Mouse (Mus musculus): Measurements from ENCODE around the gene Pdrg1. TPM values are rescaled to one million over a fixed set of nuclear protein-coding genes. Genes with fewer than 3 reads are reported as not detected.

Gene Pdrg1
- polyA plus RNA-seq, 1 experiment from 2014 or later = 128 TPM

GRCm38 (mm10) chr2:153027501-153027900 is 12.3 kb upstream of the Pdrg1 start:
- H3K27ac ChIP-seq (replicated peaks) = no peak overlapping the region
- H3K9ac ChIP-seq (replicated peaks) = no peak overlapping the region
- H3K4me3 ChIP-seq = no peak overlapping the region
- H3K27me3 ChIP-seq = peaks cover 30% of the 10 kb centered on the region
- H3K4me2 ChIP-seq (replicated peaks) = no peak overlapping the region
- ATAC-seq (ENCODE audit: low FRiP score, low read depth) = no peak
- WGBS = 63% methylated on average over 4 of the region's 4 CpGs
- no peaks in the 10 kb centered on the region for H3K9me3 ChIP-seq
- H3K4me1 ChIP-seq = peaks cover 12% of the 10 kb centered on the region; the same call in 1 of the 2 replicates
- H3K36me3 ChIP-seq = no peaks in the 10 kb centered on the region

GRCm38 (mm10) chr2:153026052-153026451 is 10.8 kb upstream of the Pdrg1 start:
- Histone ChIP-seq H3K9me3 (no peaks in the 10 kb centered on the region), H3K27me3 (peaks cover 15% of the 10 kb centered on the region), H3K27ac (replicated peaks) (no peak overlapping the region), H3K4me3 (no peak overlapping the region), H3K4me2 (replicated peaks) (no peak overlapping the region), H3K4me1 (no peaks in the 10 kb centered on the region), H3K9ac (replicated peaks) (no peak overlapping the region), H3K36me3 (no peaks in the 10 kb centered on the region)
- ATAC-seq (ENCODE audit: low FRiP score, low read depth) = no peak
- 81% methylated on average over 7 of the region's 7 CpGs for WGBS

GRCm38 (mm10) chr2:153022855-153023254 is 7.6 kb upstream of the Pdrg1 start:
- 63% methylated on average over 4 of the region's 4 CpGs for WGBS
- no peak overlapping the region for H3K9ac ChIP-seq (replicated peaks)
- no peaks in the 10 kb centered on the region for H3K4me1 ChIP-seq
- peaks cover 11% of the 10 kb centered on the region; the same call in 1 of the 2 replicates for H3K27me3 ChIP-seq
- no peak overlapping the region for H3K27ac ChIP-seq (replicated peaks)
- H3K9me3 ChIP-seq = no peaks in the 10 kb centered on the region
- no peaks in the 10 kb centered on the region for H3K36me3 ChIP-seq
- no peak overlapping the region for H3K4me3 ChIP-seq
- H3K4me2 ChIP-seq (replicated peaks) = no peak overlapping the region
- no peak for ATAC-seq (ENCODE audit: low FRiP score, low read depth)

GRCm38 (mm10) chr2:153021163-153021562 is 5.9 kb upstream of the Pdrg1 start:
- Histone ChIP-seq H3K27ac (replicated peaks) (no peak overlapping the region), H3K9me3 (no peaks in the 10 kb centered on the region), H3K4me1 (no peaks in the 10 kb centered on the region), H3K27me3 (peaks cover 23% of the 10 kb centered on the region; the same call in 1 of the 2 replicates), H3K4me3 (no peak overlapping the region), H3K4me2 (replicated peaks) (no peak overlapping the region), H3K9ac (replicated peaks) (no peak overlapping the region), H3K36me3 (no peaks in the 10 kb centered on the region)
- ATAC-seq (ENCODE audit: low FRiP score, low read depth) = no peak
- 65% methylated on average over 3 of the region's 3 CpGs for WGBS

GRCm38 (mm10) chr2:153019355-153019754 is 4.1 kb upstream of the Pdrg1 start:
- ATAC-seq (ENCODE audit: low FRiP score, low read depth) = no peak
- Histone ChIP-seq H3K27ac (replicated peaks) (no peak overlapping the region), H3K4me1 (peaks cover 12% of the 10 kb centered on the region), H3K9me3 (no peaks in the 10 kb centered on the region), H3K4me3 (no peak overlapping the region), H3K4me2 (replicated peaks) (no peak overlapping the region), H3K36me3 (no peaks in the 10 kb centered on the region), H3K27me3 (peaks cover 23% of the 10 kb centered on the region; the same call in 1 of the 2 replicates), H3K9ac (replicated peaks) (no peak overlapping the region)
- WGBS = 82% methylated on average over 3 of the region's 3 CpGs

- no peak overlapping the region for H3K27ac ChIP-seq (replicated peaks)
- peaks cover 23% of the 10 kb centered on the region; the same call in 1 of the 2 replicates for H3K27me3 ChIP-seq
- no peak overlapping the region for H3K4me3 ChIP-seq
- WGBS = 44% methylated on average over 5 of the region's 5 CpGs
- ATAC-seq (ENCODE audit: low FRiP score, low read depth) = no peak
- H3K36me3 ChIP-seq = peaks cover 18% of the 10 kb centered on the region
- H3K9ac ChIP-seq (replicated peaks) = no peak overlapping the region
- H3K9me3 ChIP-seq = no peaks in the 10 kb centered on the region
- H3K4me2 ChIP-seq (replicated peaks) = no peak overlapping the region
- peaks cover 20% of the 10 kb centered on the region for H3K4me1 ChIP-seq
These were observed 1.6 kb upstream of the Pdrg1 start for GRCm38 (mm10) chr2:153016786-153017185.

- Histone ChIP-seq H3K27ac (replicated peaks) (no peak overlapping the region), H3K9ac (replicated peaks) (no peak overlapping the region), H3K4me2 (replicated peaks) (peak overlapping the region; percentile 98), H3K9me3 (no peaks in the 10 kb centered on the region), H3K4me3 (no peak overlapping the region), H3K4me1 (peaks cover 20% of the 10 kb centered on the region), H3K27me3 (peaks cover 23% of the 10 kb centered on the region; the same call in 1 of the 2 replicates), H3K36me3 (peaks cover 27% of the 10 kb centered on the region)
- no peak for ATAC-seq (ENCODE audit: low FRiP score, low read depth)
- WGBS = 44% methylated on average over 7 of the region's 8 CpGs
These were observed 577 bp upstream of the Pdrg1 start for GRCm38 (mm10) chr2:153015804-153016203.

- peak overlapping the region; percentile 93 for H3K4me3 ChIP-seq
- H3K4me2 ChIP-seq (replicated peaks) = peak overlapping the region; percentile 98
- no peaks in the 10 kb centered on the region for H3K9me3 ChIP-seq
- peaks cover 46% of the 10 kb centered on the region for H3K36me3 ChIP-seq
- WGBS = 94% methylated on average over 11 of the region's 11 CpGs
- H3K4me1 ChIP-seq = peaks cover 20% of the 10 kb centered on the region
- peak overlapping the region; percentile 90; the same call in 1 of the 2 replicates for H3K9ac ChIP-seq (replicated peaks)
- no peak overlapping the region for H3K27ac ChIP-seq (replicated peaks)
- H3K27me3 ChIP-seq = peaks cover 12% of the 10 kb centered on the region; the same call in 1 of the 2 replicates
- no peak for ATAC-seq (ENCODE audit: low FRiP score, low read depth)
These were observed 1.3 kb downstream of the Pdrg1 start for GRCm38 (mm10) chr2:153013724-153014515.

- Histone ChIP-seq H3K27ac (replicated peaks) (no peak overlapping the region), H3K9ac (replicated peaks) (no peak overlapping the region), H3K4me3 (no peak overlapping the region), H3K9me3 (no peaks in the 10 kb centered on the region), H3K27me3 (no peaks in the 10 kb centered on the region), H3K4me1 (peaks cover 10% of the 10 kb centered on the region), H3K36me3 (peaks cover 70% of the 10 kb centered on the region), H3K4me2 (replicated peaks) (no peak overlapping the region)
- 91% methylated on average over 12 of the region's 12 CpGs for WGBS
- ATAC-seq (ENCODE audit: low FRiP score, low read depth) = no peak
These were observed 5.8 kb downstream of the Pdrg1 start for GRCm38 (mm10) chr2:153009192-153009973.

GRCm38 (mm10) chr2:153005981-153006380 is 9.2 kb downstream of the Pdrg1 start:
- Histone ChIP-seq H3K4me1 (peaks cover 11% of the 10 kb centered on the region), H3K4me2 (replicated peaks) (no peak overlapping the region), H3K9ac (replicated peaks) (no peak overlapping the region), H3K4me3 (no peak overlapping the region), H3K27me3 (no peaks in the 10 kb centered on the region), H3K36me3 (peaks cover 44% of the 10 kb centered on the region), H3K27ac (replicated peaks) (no peak overlapping the region), H3K9me3 (no peaks in the 10 kb centered on the region)
- ATAC-seq (ENCODE audit: low FRiP score, low read depth) = no peak
- WGBS = 87% methylated on average over 3 of the region's 3 CpGs

- H3K4me2 ChIP-seq (replicated peaks) = no peak overlapping the region
- no peak overlapping the region for H3K9ac ChIP-seq (replicated peaks)
- no peaks in the 10 kb centered on the region for H3K27me3 ChIP-seq
- no peak overlapping the region for H3K4me3 ChIP-seq
- no peaks in the 10 kb centered on the region for H3K9me3 ChIP-seq
- H3K36me3 ChIP-seq = peaks cover 23% of the 10 kb centered on the region
- WGBS = 46% methylated on average over 13 of the region's 13 CpGs
- peak overlapping the region; percentile 15 for H3K27ac ChIP-seq (replicated peaks)
- ATAC-seq (ENCODE audit: low FRiP score, low read depth) = 0 out of 2 replicates have a peak, but pooled peaks have one; percentile 27
- H3K4me1 ChIP-seq = peaks cover 11% of the 10 kb centered on the region
These were observed 11.4 kb downstream of the Pdrg1 start for GRCm38 (mm10) chr2:153003681-153004338.

Measured in midbrain, embryonic 12.5 days (tissue).